Mouse (Mus musculus): Measurements from ENCODE around the gene Nek1.

GRCm38 (mm10) chr8:61148728-61149127 is 155.7 kb downstream of the Nek1 start:
- TF ChIP-seq CTCF (IDR thresholded peaks at IDR 0.05) (no peak), POLR2A (IDR thresholded peaks at IDR 0.05; ENCODE audit: insufficient read depth, low read depth, low read length) (no peak)

All from heart, adult 2 months (tissue).